Mouse (Mus musculus) C2C12 (cell line): ENCODE results near the gene Sun1.

ENCODE experiments used
- CEBPB ChIP-seq: IDR thresholded peaks from one replicate; pipeline ENCODE4 v1.6.1; 2011; ENCODE audit warnings: low read depth, mild to moderate bottlenecking, control low read depth, moderate library complexity
- CTCF ChIP-seq: IDR thresholded peaks from one replicate; pipeline ENCODE4 v1.5.1; 2011; ENCODE audit not compliant: control insufficient read depth, insufficient read depth, insufficient read length
- FOSL1 ChIP-seq: IDR thresholded peaks from one replicate; pipeline ENCODE4 v1.8.0; 2011; ENCODE audit warnings: mild to moderate bottlenecking, low read length; ENCODE audit not compliant: poor library complexity, insufficient read depth, severe bottlenecking
- MAX ChIP-seq: IDR thresholded peaks from one replicate; pipeline ENCODE4 v1.6.1; 2011; ENCODE audit warnings: mild to moderate bottlenecking, control low read depth
- MYOD1 ChIP-seq: IDR thresholded peaks from one replicate; pipeline ENCODE4 v1.6.1; 2011; ENCODE audit warnings: low read depth; ENCODE audit not compliant: control insufficient read depth, insufficient read length
- MYOG ChIP-seq: IDR thresholded peaks from one replicate; pipeline ENCODE4 v1.6.1; 2011; ENCODE audit not compliant: control insufficient read depth, insufficient read length; ENCODE audit errors: extremely low read depth
- USF1 ChIP-seq: IDR thresholded peaks from one replicate; pipeline ENCODE4 v1.6.1; 2011; ENCODE audit warnings: low read depth, mild to moderate bottlenecking, control low read depth, moderate library complexity

- no peak for TF ChIP-seq CTCF
- no peak for TF ChIP-seq MYOG
- no peak for TF ChIP-seq FOSL1
- no peak for TF ChIP-seq CEBPB
- TF ChIP-seq MAX: no peak
- no peak for TF ChIP-seq USF1
- TF ChIP-seq MYOD1: no peak
Observed at GRCm38 (mm10) chr5:139206525-139206924, 6.1 kb downstream of the Sun1 start.
